Mouse (Mus musculus) heart, embryonic 11.5 days (tissue): ENCODE data around the gene Myf6. TPM values are rescaled to one million over a fixed set of nuclear protein-coding genes. Genes with fewer than 3 reads are reported as not detected.

ENCODE experiments used
- ATAC-seq: fragments of 200-750 bp; cut with Nextera tagmentation; replicated peaks from 2 replicates; pipeline ENCODE4 v1.8.0; 2017; ENCODE audit warnings: moderate library complexity; ENCODE audit not compliant: insufficient number of reproducible peaks, low FRiP score, low TSS enrichment
- H3K27ac ChIP-seq: fragments of 300-500 bp; sonication (generic); 2 replicates; pipeline ENCODE4 v1.5.1; 2014; ENCODE audit warnings: mild to moderate bottlenecking, low read depth, low read length
- H3K27me3 ChIP-seq: fragments of 300-500 bp; sonication (generic); 2 replicates; pipeline ENCODE4 v1.6.1; 2014; ENCODE audit warnings: mild to moderate bottlenecking, low read length, mixed read lengths; ENCODE audit not compliant: control insufficient read depth, insufficient read depth
- H3K36me3 ChIP-seq: fragments of 300-500 bp; sonication (generic); 2 replicates; pipeline ENCODE4 v1.6.1; 2014; ENCODE audit warnings: mild to moderate bottlenecking, low read length, moderate library complexity, mixed read lengths; ENCODE audit not compliant: control insufficient read depth, insufficient read depth
- H3K4me1 ChIP-seq: fragments of 300-500 bp; sonication (generic); 2 replicates; pipeline ENCODE4 v1.6.1; 2014; ENCODE audit warnings: low read length; ENCODE audit not compliant: control insufficient read depth, insufficient read depth
- H3K4me2 ChIP-seq: fragments of 300-500 bp; sonication (generic); 2 replicates; pipeline ENCODE4 v1.6.1; 2014; ENCODE audit warnings: mild to moderate bottlenecking, moderate library complexity
- H3K4me3 ChIP-seq: fragments of 300-500 bp; sonication (generic); 2 replicates; pipeline ENCODE4 v1.5.1; 2014; ENCODE audit warnings: low read depth, low read length
- H3K9ac ChIP-seq: fragments of 300-500 bp; sonication (generic); 2 replicates; pipeline ENCODE4 v1.6.1; 2014; ENCODE audit warnings: mild to moderate bottlenecking, low read depth, low read length, moderate library complexity
- H3K9me3 ChIP-seq: fragments of 300-500 bp; sonication (generic); replicated peaks from 2 replicates; pipeline ENCODE4 v1.6.1; 2016; ENCODE audit warnings: low read length; ENCODE audit not compliant: control insufficient read depth
- WGBS: fragments of 180-500 bp; shearing (Covaris S2); extraction: QIAGEN DNeasy Blood & Tissue Kit; methylation state at CpG from one replicate; pipeline ENCODE4 v1.1.7; 2014; ENCODE audit not compliant: insufficient replicate concordance; 5-methylcytosine and 5-hydroxymethylcytosine counted together
- polyA plus RNA-seq: library from polyadenylated mRNA; unstranded; fragments of >200 nt; fragmentation: Nextera tagmentation; extraction: Ambion mirVana; gene quantifications from 2 replicates; pipeline ENCODE4 v1.2.1, GENCODE M21; 2014

The Myf6 gene
- polyA plus RNA-seq: not detected in 2 replicates

- WGBS: 83% methylated on average over 6 of the region's 6 CpGs
These were observed at the start of gene Myf6 for GRCm38 (mm10) chr10:107494568-107494967. Myf6 (minus strand) TSS chr10:107494737.

GRCm38 (mm10) chr10:107543026-107543425 lies 48.5 kb upstream of the Myf6 start:
- ATAC-seq: no peak
- H3K36me3 ChIP-seq: no peaks in the 10 kb centered on the region
- WGBS: 70% methylated on average over 1 of the region's 1 CpGs

More at GRCm38 (mm10) chr10:107494568-107494967, at the start of gene Myf6:
- Histone ChIP-seq H3K27me3 (no peaks in the 10 kb centered on the region), H3K36me3 (no peaks in the 10 kb centered on the region), H3K4me2 (peak within 1 kb of the TSS; percentile 58), H3K4me1 (no peaks in the 10 kb centered on the region), H3K4me3 (peak within 1 kb of the TSS; percentile 31), H3K9me3 (no peaks in the 10 kb centered on the region), H3K27ac (no peak within 1 kb of the TSS), H3K9ac (no peak within 1 kb of the TSS)
- ATAC-seq: no peak

GRCm38 (mm10) chr10:107528758-107529157 lies 34.2 kb upstream of the Myf6 start:
- Histone ChIP-seq H3K27me3 (no peaks in the 10 kb centered on the region), H3K9me3 (no peaks in the 10 kb centered on the region), H3K9ac (no peak overlapping the region), H3K4me2 (no peak overlapping the region), H3K4me1 (no peaks in the 10 kb centered on the region), H3K36me3 (no peaks in the 10 kb centered on the region), H3K27ac (no peak overlapping the region), H3K4me3 (no peak overlapping the region)
- no peak for ATAC-seq
- 52% methylated on average over 1 of the region's 1 CpGs for WGBS

More at GRCm38 (mm10) chr10:107543026-107543425, 48.5 kb upstream of the Myf6 start:
- no peak overlapping the region for H3K27ac ChIP-seq
- H3K4me3 ChIP-seq: no peak overlapping the region
- no peaks in the 10 kb centered on the region for H3K9me3 ChIP-seq
- no peak overlapping the region for H3K4me2 ChIP-seq
- no peaks in the 10 kb centered on the region for H3K27me3 ChIP-seq
- H3K9ac ChIP-seq: no peak overlapping the region
- H3K4me1 ChIP-seq: no peaks in the 10 kb centered on the region

- H3K9ac ChIP-seq: no peak overlapping the region
- 74% methylated on average over 5 of the region's 5 CpGs for WGBS
- no peak overlapping the region for H3K4me3 ChIP-seq
- H3K4me1 ChIP-seq: no peaks in the 10 kb centered on the region
- H3K36me3 ChIP-seq: no peaks in the 10 kb centered on the region
- no peak overlapping the region for H3K4me2 ChIP-seq
- no peak for ATAC-seq
- no peak overlapping the region for H3K27ac ChIP-seq
- H3K27me3 ChIP-seq: no peaks in the 10 kb centered on the region
- H3K9me3 ChIP-seq: no peaks in the 10 kb centered on the region
These were observed 24.7 kb upstream of the Myf6 start for GRCm38 (mm10) chr10:107519216-107519615.

GRCm38 (mm10) chr10:107516641-107517040 lies 22.1 kb upstream of the Myf6 start:
- 74% methylated on average over 7 of the region's 7 CpGs for WGBS
- ATAC-seq: no peak
- Histone ChIP-seq H3K4me3 (no peak overlapping the region), H3K9me3 (no peaks in the 10 kb centered on the region), H3K27me3 (no peaks in the 10 kb centered on the region), H3K9ac (no peak overlapping the region), H3K4me1 (no peaks in the 10 kb centered on the region), H3K4me2 (no peak overlapping the region), H3K36me3 (no peaks in the 10 kb centered on the region), H3K27ac (no peak overlapping the region)

GRCm38 (mm10) chr10:107514735-107515134 lies 20.2 kb upstream of the Myf6 start:
- 80% methylated on average over 7 of the region's 7 CpGs for WGBS
- H3K9me3 ChIP-seq: no peaks in the 10 kb centered on the region
- H3K4me2 ChIP-seq: no peak overlapping the region
- no peak overlapping the region for H3K4me3 ChIP-seq
- H3K27ac ChIP-seq: no peak overlapping the region
- no peaks in the 10 kb centered on the region for H3K4me1 ChIP-seq
- H3K27me3 ChIP-seq: no peaks in the 10 kb centered on the region
- H3K36me3 ChIP-seq: no peaks in the 10 kb centered on the region
- H3K9ac ChIP-seq: no peak overlapping the region
- ATAC-seq: no peak

- Histone ChIP-seq H3K4me1 (no peaks in the 10 kb centered on the region), H3K4me2 (no peak overlapping the region), H3K4me3 (no peak overlapping the region), H3K9ac (no peak overlapping the region), H3K9me3 (no peaks in the 10 kb centered on the region), H3K27ac (no peak overlapping the region), H3K27me3 (no peaks in the 10 kb centered on the region), H3K36me3 (no peaks in the 10 kb centered on the region)
- no peak for ATAC-seq
- 74% methylated on average over 2 of the region's 2 CpGs for WGBS
These were observed 11.9 kb upstream of the Myf6 start for GRCm38 (mm10) chr10:107506397-107506796.

GRCm38 (mm10) chr10:107503430-107503829 lies 8.9 kb upstream of the Myf6 start:
- no peaks in the 10 kb centered on the region for H3K4me1 ChIP-seq
- no peak for ATAC-seq
- no peak overlapping the region for H3K9ac ChIP-seq
- no peaks in the 10 kb centered on the region for H3K9me3 ChIP-seq
- no peak overlapping the region for H3K27ac ChIP-seq
- no peaks in the 10 kb centered on the region for H3K36me3 ChIP-seq
- no peak overlapping the region for H3K4me3 ChIP-seq
- no peaks in the 10 kb centered on the region for H3K27me3 ChIP-seq
- WGBS: 70% methylated on average over 4 of the region's 4 CpGs
- H3K4me2 ChIP-seq: no peak overlapping the region

GRCm38 (mm10) chr10:107502193-107502592 lies 7.7 kb upstream of the Myf6 start:
- Histone ChIP-seq H3K27me3 (no peaks in the 10 kb centered on the region), H3K9me3 (no peaks in the 10 kb centered on the region), H3K27ac (no peak overlapping the region), H3K4me2 (no peak overlapping the region), H3K9ac (no peak overlapping the region), H3K36me3 (no peaks in the 10 kb centered on the region), H3K4me3 (no peak overlapping the region), H3K4me1 (no peaks in the 10 kb centered on the region)
- no peak for ATAC-seq
- WGBS: 83% methylated on average over 7 of the region's 7 CpGs
